Mouse (Mus musculus) ovary, adult 18-20 months (tissue): Measurements from ENCODE around the gene Has3.
"Not testable (repeated sequence)": the region's sequence is repeated elsewhere in the genome, so short reads cannot be mapped to it uniquely, and the experiment has no call there.

ENCODE experiments used
- DNase-seq: peaks from one replicate; pipeline ENCODE4 v3.0.0; 2022; ENCODE audit warnings: low spot score, mixed read lengths

The Has3 gene

DNA sequence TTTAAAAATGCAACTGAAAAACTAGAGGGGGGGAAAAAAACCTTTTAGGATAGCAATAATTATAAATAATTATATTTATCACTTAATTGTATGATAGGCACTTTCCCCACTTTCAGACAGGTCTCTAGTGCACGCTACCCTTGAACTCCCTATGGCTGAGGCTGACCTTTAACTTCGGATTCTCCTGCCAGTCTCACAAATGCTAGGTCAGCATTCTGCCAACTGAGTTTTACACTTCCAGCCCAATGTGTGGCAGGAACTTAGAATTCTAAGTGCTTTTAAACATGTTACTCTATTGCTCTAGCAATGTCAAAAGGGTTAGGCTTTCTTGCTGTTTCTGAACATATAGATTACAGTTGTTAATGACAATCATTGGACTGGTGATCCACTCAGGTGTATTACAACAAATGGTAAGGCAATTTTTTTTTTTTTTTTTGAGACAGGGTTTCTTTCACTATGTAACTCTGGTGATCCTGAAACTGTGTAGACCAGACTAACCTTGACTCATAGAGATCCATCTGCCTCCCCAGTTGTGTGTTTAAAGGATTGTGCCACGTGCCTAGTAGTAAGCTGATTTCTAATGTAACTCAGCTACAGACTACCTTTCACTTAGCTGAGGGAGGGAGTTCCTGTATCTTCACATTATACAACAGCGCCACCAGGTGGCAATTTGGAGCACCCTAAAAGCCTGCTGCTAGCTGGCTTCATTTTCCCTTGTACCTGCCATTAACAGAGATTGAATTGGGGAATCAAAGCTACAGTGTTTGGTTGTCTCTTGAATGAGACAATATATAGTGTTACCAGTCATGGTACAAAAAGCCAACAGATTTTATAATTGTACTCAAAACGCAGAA is 17.5 kb downstream of the Has3 start:
- no peak for DNase-seq

DNA sequence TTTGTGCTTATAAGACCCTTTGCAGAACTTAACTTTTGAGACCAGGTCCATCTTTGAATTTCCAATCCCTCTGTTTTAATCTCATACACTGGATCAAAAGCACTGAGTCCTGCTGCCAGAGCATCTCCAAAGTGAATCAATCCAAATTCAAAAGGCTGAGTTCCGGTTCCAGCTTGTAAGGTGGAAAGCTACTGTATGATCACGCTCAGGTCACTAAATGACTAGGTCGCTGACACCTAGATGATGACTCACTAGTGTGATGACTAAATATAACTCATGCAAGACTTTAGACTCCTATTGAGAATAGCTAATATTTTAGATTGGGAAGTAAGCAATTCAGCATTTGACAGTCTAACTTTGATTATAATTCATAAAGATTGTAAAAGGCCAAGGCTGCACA is 18.8 kb downstream of the Has3 start:
- DNase-seq: no peak

DNA sequence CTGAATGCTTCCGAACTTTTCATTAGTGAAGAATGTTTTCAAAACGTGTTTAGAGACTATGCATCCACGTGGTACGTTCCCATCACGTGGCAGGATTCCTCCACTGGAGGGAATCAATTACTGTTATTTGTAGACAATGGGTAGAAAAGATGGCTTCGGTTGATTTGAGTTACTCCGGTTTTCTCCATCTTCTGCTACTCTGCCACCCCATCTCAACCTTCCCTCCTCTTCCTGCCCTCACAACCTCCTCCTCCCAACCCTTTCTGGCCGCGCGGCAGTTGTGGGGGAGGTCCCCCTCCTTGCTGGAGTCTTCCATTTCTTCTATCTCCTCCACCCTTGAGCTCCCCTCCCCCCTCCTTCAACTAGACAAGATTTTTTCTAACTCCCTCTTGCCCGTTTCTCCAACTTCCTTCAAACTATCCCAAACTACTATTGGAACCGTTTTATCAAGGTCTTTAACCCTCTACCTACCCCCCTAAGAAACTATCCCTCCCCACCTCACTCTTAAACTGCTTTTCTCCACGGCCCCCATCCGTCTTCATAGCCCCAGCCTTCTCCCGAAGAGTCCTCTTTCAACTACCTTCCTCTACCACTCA is 22.3 kb downstream of the Has3 start:
- peak; percentile 50 for DNase-seq

DNA sequence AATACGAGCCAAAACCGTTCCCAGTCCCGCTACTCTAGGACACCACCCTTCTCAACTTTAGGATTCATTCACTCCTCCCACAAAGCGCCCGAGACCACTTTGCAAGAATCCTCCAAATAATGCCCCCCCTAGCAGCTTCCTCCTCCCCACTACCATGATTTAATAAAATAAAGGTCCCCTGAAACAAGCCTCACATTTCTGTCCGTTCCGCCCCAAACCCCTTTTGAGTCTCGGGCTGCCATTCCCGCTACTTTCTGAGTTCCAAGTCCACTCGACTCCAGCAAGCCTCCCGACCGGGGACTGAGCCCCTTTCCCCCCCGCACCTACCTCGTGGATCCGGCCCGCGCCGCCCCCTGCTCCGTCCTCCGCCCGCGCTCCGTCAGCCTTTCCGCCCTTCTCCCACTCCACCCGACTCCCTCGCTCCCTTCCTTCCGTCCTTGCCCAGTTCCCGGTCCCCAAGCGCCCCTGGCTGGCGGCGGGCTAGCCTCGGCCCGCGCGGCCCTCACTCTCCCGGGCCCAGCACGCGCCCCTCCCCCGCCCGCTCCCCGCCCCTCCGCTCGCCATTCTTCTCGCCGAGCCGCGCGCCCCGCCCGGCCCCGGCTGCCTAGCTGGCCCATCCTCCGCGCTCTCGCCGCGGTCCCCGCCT is 22.9 kb downstream of the Has3 start:
- no peak for DNase-seq

DNA sequence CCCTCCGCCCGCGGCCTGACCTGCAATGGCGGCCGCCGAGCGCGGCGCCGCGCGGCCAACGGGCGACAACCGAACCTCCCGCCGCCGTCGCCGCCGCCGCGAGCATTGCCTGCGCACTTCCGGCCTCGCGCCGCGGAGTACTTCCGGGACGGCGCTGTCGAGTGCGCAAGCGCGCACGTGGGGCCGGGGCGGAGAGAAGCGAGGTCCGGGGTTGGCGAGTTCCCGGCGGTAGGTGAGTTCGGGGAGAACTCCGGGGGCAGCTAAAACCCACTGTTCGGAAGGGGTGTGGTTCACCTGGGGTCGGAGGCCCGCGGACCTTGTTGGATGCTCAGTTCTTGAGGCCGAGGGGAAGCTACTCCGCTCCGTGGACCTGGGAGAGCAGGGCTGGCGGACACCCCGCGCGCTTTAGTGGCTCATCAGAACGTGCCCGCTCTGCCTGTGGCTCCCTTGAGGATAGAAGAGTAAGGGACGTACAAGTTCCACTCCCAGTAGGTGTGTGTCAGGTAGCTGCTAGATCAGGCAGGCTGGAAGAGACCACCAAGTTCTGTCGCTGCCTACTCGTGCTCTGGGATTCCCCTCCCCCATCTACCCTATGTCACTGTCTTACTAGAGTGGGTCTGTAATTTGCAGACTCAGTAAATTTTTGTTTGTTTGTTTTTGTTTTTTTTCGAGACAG is 23.6 kb downstream of the Has3 start, which contains the start of gene Utp4:
TSS of gene Utp4 (plus strand) at position 156 of the 676 bp plus-strand sequence.
- peak; percentile 76 for DNase-seq

DNA sequence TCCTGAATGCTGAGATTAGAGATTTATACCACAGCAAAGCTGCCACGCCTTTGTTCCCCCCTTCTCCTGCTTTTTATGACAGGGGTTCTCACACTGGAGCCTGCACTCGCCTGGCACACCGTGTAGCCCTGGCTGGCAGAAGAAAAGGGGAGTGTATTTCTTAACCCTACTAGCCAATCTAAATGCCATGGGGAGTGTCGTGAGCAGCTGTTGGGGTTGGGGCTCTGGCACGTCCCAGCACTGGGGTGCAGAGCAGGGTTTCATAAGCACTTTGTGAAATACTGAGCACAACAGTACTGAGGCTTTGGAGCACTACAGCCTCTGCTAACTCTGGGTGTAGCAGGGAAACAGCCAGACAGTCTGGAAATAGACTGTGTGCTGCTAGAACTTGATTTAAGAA is 29.4 kb downstream of the Has3 start:
- DNase-seq: no peak

DNA sequence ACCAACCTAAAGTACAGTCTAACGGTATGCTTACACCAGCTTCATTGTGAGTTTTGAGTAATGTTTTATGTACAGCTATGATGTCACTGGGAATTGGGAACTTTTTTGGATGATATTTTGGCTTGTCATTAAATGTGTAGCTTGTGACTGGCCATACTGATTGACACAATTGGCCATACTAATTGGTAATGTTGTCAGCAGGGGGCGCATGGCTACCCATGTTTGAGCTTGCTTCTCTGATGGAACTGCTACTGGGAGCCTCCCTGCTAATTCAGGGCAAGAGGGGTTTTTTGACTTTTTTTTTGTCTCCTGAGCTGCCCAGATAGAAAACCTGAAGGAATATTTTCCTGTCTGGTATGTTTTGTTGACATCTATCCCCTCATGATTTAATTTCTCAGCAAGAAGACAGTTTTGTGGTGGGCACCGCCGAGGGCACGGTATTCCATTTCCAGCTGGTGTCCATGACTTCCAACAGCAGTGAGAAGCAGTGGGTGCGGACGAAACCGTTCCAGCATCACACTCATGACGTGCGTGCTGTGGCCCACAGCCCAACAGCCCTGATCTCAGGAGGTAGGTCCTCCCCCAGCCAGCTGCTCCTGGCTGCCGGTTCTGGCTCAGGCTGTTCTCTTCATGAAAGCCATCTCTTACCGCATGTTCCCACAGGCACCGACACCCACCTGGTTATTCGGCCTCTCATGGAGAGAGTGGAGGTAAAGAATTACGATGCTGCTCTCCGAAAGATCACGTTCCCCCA is 35.9 kb downstream of the Has3 start:
- peak; percentile 50 for DNase-seq

DNA sequence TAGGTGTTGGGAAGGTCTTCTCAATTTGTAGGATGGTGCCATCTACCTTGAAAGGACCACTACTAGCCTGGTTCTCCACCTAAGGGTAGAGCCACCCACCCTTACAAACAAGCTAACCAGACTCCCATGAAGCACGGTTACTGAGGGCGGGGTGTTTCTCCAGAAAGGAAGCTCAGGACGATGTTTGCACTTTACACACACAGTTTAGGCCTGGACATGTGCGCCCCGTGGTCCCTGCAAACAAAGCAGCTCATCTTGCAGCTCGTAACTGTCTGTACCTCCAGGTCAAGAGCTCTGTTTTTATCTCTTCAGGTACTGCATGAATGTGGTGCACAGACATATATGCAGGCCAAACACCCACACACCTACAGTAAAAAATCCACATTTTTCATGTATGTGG is 36.6 kb downstream of the Has3 start:
- no peak for DNase-seq

DNA sequence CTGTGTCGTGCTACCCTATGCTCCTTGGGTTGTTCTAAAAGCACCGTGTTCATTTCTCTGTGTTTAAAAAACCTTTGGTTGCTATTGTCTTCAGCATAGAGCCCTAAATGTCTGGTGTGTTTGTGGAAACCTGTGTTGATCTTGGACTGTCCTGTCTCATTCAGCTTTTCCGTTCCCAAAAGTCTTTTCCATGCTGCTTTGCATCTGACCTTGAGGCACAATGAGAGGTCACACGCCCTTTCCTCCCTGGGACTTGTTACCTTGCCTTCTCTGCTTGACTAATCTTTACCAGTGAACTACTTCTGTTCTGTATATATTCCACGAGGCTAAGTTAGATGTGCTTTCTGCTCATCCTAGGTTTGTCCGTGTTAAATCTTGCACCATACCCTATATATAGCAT is 37.4 kb downstream of the Has3 start:
- DNase-seq: no peak

DNA sequence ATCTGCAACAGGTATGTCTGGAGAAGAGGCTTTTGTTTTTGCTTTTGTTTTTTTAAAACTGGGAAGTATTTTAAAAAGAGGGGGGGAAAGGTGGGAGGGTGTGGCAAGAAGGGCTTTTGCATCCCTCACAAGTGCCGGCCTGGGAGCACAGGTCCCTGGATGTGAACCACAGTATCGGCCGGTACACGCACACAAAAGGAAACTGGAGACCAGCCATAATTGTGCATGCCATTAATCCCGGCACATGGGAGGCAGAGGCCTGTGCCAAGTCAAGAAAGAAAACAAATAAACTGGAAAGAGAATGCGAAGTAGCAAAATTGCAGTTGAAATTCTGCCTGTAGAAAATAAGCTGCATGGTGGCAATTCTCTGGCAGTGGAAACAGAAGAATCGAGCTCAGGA is 38.2 kb downstream of the Has3 start:
- DNase-seq: no peak

DNA sequence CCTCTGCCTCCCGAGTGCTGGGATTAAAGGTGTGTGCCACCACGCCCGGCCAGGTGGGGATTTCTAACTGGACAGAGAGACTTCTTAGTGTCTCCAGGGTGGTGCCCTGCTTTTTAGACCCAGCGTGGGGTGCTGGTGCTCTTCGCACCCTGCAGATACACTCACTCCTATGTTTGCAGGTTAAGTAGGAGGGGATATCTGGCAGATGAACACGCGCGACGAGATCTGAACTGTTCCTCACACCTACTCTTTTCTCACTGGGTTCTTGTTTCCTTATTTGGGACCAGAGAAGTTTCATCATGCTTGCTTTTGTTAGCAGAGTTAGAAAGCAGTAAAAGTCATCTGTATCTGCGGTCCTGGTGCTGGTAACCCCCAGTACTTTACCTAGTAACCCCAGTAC is 43.6 kb downstream of the Has3 start:
- no peak for DNase-seq

DNA sequence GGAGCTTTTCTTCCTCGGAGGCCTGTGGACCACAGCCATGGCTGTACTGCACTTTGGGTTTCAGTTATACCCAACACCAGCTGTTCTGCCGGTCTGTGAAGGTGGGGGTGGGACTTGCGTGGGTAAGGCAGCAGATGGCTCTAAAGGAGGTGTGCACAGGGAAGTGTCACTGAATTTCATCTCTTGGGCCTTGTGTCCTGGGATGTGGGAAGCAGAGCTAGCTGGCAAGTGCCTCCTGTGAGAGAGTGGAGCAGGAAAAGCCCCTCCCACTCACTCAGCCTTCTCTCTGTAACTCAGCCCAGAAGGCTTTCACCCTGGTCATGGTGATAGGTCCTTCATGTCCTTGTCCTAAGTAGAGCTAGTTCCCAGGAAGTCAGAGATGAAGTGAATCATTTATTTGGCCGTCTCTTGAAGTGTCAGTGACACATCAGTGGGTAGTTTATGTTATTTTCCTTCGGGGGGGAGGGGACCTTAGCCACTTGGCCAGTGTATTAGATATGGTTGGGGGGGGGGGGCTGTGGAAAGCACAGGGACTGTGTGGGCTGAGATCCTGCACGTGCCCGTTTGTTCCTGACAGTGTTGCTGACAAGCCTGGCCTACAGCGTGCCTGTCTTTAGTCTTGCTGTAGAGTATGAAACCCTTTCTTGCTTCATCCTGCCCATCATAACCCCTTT is 49.8 kb downstream of the Has3 start:
- DNase-seq: no peak

DNA sequence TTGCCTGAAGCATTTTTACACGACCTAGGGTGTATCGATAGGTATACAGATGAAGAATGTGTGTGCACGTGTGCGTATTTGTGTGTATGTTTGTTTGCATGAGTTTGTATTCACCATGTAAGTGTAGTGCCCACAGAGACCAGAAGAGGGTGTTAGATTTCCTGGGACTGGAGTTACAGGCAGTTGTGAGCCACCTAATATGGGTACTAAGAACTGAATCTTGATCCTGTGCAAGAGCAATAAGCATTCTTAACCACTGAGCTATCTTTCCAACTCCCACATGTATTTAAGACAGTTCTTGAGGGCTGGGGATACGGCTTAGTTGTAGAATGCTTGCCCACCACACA is 50.3 kb downstream of the Has3 start:
- DNase-seq: no peak

DNA sequence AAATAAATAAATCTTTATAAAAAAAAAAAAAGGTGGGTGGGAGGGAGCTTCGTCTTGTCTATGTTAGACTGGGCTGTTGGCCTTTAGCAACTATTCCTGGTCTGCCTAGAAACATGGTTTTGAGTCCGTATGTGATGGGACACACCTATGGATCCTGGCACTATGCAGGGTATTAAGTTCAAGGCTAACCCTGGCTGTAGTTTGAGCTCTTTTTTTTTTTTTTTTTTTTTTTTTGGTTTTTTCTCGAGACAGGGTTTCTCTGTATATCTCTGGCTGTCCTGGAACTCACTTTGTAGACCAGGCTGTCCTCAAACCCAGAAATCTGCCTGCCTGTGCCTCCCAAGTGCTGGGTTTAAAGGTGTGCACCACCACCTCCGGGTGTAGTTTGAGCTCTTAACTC is 54.0 kb downstream of the Has3 start:
- DNase-seq: no peak

DNA sequence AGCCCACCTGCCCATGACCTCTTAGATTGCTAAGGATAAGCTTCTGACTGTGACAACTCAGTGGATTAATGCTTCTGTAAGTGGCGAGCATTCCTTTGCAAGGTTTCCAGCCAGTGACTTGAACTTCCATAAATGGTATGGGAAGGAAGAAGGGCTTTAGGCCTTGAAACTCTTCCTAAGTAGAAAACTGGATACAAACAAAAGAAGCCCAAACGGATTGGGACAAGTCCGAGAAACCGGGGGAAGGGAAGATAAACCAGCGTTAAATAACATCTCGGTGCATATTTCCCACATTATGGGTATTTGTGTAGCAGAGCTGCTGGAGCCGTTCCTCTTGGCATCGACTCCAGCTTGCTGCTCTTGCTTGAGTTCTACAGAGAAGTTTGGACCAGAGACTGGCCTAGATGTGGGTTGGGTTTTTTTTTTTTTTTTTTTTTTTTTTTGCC is 54.9 kb downstream of the Has3 start:
- no peak for DNase-seq

DNA sequence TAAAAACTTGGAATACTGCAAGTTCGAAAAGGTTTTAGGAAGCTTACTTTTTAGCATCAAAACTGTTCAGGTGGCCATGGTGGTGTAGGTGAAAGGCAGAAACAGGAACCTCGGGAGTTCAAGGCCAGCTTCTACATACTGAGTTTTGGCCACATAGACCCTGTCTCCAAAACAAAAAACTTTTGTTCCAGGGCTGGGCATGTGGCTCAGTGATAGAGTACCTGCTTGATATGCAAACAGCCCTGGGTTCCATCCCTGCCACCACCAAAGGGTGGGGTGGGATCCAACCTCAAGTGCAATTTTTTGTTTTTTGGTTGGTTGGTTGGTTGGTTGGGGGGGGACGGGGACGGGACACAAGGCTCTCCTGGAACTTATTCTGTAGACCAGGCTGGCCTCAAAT is 55.4 kb downstream of the Has3 start:
- DNase-seq: no peak

DNA sequence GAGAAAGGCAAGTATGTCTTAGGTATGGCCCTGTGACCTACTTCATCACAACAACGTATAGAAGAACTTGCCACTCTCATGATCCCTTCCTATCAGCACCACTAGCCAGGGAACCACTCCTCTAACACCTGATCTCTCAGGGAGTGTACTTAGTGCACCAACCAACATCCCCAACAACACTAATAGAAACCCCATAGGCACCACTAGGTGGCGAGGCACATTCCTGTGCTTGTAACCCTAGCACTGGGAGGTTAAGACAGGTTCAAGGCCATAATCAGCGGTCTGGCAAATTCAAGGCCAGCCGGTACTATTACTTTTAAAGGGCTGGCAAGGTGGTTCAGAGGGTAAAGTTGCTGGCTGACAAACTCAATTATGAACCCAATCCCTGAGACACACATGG is 57.2 kb downstream of the Has3 start:
- no peak for DNase-seq

DNA sequence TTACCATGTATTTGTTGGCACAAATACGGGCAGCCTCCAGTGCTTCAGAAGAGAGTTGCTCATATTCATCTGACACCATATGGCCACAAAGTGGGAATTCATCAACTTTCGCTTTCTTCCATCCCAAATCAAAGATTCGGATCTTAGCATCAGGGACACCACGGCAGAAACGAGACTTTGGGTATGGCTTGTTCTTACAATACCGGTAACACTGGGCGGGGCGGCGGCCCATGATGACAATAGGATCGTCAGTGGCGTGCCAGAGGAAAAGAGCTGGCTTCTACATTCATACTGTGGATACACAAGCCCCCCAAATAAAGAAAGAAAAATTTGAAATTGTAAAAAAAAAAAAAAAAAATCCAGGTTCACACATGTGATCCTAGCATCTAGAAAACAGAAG is 58.1 kb downstream of the Has3 start:
- not testable (repeated sequence) for DNase-seq

DNA sequence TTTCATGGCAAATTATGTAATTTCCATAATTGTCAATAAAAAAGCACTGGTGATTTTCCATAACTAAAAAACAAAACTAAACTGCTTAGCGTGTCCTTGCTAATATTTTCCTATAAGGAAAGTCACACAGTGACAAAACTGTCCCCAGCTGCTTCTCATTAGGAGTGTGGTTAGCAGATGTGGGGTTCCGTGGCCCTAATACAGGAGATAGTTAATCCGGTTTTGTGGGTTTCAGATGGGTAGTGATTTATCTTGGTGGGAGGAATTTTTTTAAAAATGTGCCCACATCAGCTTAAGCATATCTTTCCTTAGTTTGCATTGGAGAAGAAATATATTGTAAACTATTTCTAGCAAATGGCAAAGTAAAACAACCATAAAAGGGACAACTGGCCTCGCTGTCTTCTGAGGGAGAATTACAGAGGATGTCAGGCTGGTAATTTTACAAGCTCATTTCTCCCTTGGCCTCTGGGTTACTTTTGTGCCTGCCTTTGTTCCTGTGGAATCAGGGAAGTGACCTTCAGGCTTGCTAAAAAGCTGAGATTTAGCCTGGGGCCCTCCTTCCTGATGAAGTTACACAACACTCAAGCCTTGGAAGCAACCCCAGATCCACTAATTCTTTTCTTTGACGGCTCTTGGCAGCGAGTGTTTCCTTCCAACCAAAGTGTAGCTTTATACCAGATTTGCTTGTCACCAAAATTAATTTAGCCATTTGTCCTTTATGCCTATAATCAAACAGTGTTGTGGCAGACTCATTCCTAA is 59.3 kb downstream of the Has3 start:
- peak; percentile 70 for DNase-seq

DNA sequence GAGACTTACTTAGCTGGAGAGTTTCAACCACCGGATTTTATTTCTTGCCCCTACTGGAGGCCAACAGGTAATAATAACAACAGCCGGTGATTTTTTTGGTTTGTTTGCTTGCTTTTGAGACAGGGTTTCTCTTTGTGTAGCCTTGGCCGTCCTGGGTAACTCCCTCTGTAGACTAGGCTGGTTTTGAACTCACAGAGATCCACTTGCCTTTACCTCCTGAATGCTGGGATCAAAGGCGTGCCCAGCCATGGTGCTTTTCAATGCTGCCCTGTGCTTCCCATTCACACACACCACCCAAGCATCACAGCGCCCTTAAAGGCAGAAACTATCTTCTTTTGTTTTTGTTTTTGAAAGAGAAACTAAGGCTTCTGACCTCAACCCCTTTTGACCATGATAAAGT is 59.9 kb downstream of the Has3 start:
- no peak for DNase-seq
